Mouse (Mus musculus): ENCODE results near the gene Thumpd2.

Gene Thumpd2

GRCm38 (mm10) chr17:81035354-81035753 is 29.5 kb downstream of the Thumpd2 start:
- DNase-seq (ENCODE audit: extremely low read depth, insufficient read length, low spot score), result no peak

- DNase-seq (ENCODE audit: extremely low read depth, insufficient read length, low spot score), result no peak
Measured at GRCm38 (mm10) chr17:81032957-81033356, 31.9 kb downstream of the Thumpd2 start.

- DNase-seq (ENCODE audit: extremely low read depth, insufficient read length, low spot score), result no peak
Measured at GRCm38 (mm10) chr17:81031830-81032442, 32.9 kb downstream of the Thumpd2 start.

GRCm38 (mm10) chr17:81027331-81027730 is 37.6 kb downstream of the Thumpd2 start:
- DNase-seq (ENCODE audit: extremely low read depth, insufficient read length, low spot score), result no peak

GRCm38 (mm10) chr17:81017132-81017531 is 47.8 kb downstream of the Thumpd2 start:
- no peak for DNase-seq (ENCODE audit: extremely low read depth, insufficient read length, low spot score)

- no peak for DNase-seq (ENCODE audit: extremely low read depth, insufficient read length, low spot score)
Measured at GRCm38 (mm10) chr17:81015814-81016447, 49.0 kb downstream of the Thumpd2 start.

GRCm38 (mm10) chr17:81010844-81011685 is 53.8 kb downstream of the Thumpd2 start:
- no peak for DNase-seq (ENCODE audit: extremely low read depth, insufficient read length, low spot score)

GRCm38 (mm10) chr17:81010199-81010598 is 54.7 kb downstream of the Thumpd2 start:
- DNase-seq (ENCODE audit: extremely low read depth, insufficient read length, low spot score), result no peak

GRCm38 (mm10) chr17:81009112-81009511 is 55.8 kb downstream of the Thumpd2 start:
- DNase-seq (ENCODE audit: extremely low read depth, insufficient read length, low spot score), result no peak

GRCm38 (mm10) chr17:81005292-81005691 is 59.6 kb downstream of the Thumpd2 start:
- no peak for DNase-seq (ENCODE audit: extremely low read depth, insufficient read length, low spot score)

GRCm38 (mm10) chr17:81004454-81004853 is 60.4 kb downstream of the Thumpd2 start:
- DNase-seq (ENCODE audit: extremely low read depth, insufficient read length, low spot score), result no peak

- no peak for DNase-seq (ENCODE audit: extremely low read depth, insufficient read length, low spot score)
Measured at GRCm38 (mm10) chr17:81002130-81002529, 62.8 kb downstream of the Thumpd2 start.

GRCm38 (mm10) chr17:81001647-81002046 is 63.2 kb downstream of the Thumpd2 start:
- DNase-seq (ENCODE audit: extremely low read depth, insufficient read length, low spot score), result no peak

GRCm38 (mm10) chr17:81001010-81001409 is 63.9 kb downstream of the Thumpd2 start:
- DNase-seq (ENCODE audit: extremely low read depth, insufficient read length, low spot score), result no peak

GRCm38 (mm10) chr17:80998958-80999357 is 65.9 kb downstream of the Thumpd2 start:
- no peak for DNase-seq (ENCODE audit: extremely low read depth, insufficient read length, low spot score)

GRCm38 (mm10) chr17:80997226-80997625 is 67.7 kb downstream of the Thumpd2 start:
- no peak for DNase-seq (ENCODE audit: extremely low read depth, insufficient read length, low spot score)

GRCm38 (mm10) chr17:80991535-80992127 is 73.3 kb downstream of the Thumpd2 start:
- DNase-seq (ENCODE audit: extremely low read depth, insufficient read length, low spot score), result no peak

- DNase-seq (ENCODE audit: extremely low read depth, insufficient read length, low spot score), result no peak
Measured at GRCm38 (mm10) chr17:80982976-80983375, 81.9 kb downstream of the Thumpd2 start.

- no peak for DNase-seq (ENCODE audit: extremely low read depth, insufficient read length, low spot score)
Measured at GRCm38 (mm10) chr17:80982412-80982787, 82.5 kb downstream of the Thumpd2 start.

GRCm38 (mm10) chr17:80981721-80982411 is 83.0 kb downstream of the Thumpd2 start:
- DNase-seq (ENCODE audit: extremely low read depth, insufficient read length, low spot score), result no peak

GRCm38 (mm10) chr17:80980096-80980495 is 84.8 kb downstream of the Thumpd2 start:
- DNase-seq (ENCODE audit: extremely low read depth, insufficient read length, low spot score), result no peak
